14 mouse cellular contexts compared by ENCODE assay signal in the genomic region with DNA sequence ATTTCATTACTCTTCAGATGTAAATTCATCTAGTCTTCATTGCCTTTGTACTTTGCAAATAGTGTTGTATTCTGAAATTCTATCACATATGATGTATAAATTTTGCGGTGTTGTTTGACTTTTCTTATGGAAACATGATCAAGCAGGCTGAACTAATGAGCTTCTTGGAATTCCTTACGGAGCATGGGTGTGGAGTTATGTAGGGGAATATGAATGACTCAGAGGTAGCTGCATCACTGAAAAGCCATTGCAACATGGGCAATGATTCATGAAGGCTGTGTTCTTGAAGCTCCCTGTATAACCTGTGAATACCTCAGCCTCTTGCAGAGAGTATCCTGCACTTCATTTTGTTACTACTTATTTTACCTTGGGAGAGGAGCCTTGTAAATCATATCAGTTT. TPM values are rescaled to one million over a fixed set of nuclear protein-coding genes. Genes with fewer than 3 reads are reported as not detected.
"Had no signal": no experiment of that assay in that cellular context is flagged by ENCODE, and none has a peak within 500 bp of the region (broad histone marks: within the 10 kb centered on the region; RNA-seq: fewer than 3 reads in every experiment).

No protein-coding gene starts in this region.

- H3K27ac ChIP-seq: left cerebral cortex, adult 2 months; limb, embryonic 10.5 days; liver, embryonic 15.5 days; midbrain, embryonic 13.5 days; neural tube, embryonic 15.5 days had no signal

- DNase-seq: kidney, postnatal 14 days; lung, adult 2 months; lung, postnatal 36 days; right cerebral cortex, adult 18-20 months; right cerebral cortex, postnatal 25 days; thymus, adult 18-20 months; thymus, postnatal 25 days had no signal

- H3K9me3 ChIP-seq: limb, embryonic 10.5 days; liver, embryonic 15.5 days; midbrain, embryonic 13.5 days; neural tube, embryonic 15.5 days had no signal

- H3K36me3 ChIP-seq: liver, embryonic 15.5 days had no signal

- H3K9ac ChIP-seq: liver, embryonic 15.5 days; midbrain, embryonic 13.5 days; neural tube, embryonic 15.5 days had no signal

- H3K4me1 ChIP-seq: limb, embryonic 10.5 days had no signal

- H3K27me3 ChIP-seq: liver, embryonic 15.5 days; midbrain, embryonic 13.5 days; neural tube, embryonic 15.5 days had no signal

- ATAC-seq: lung, postnatal 0 days; midbrain, embryonic 13.5 days had no signal

- H3K4me3 ChIP-seq: left cerebral cortex, adult 2 months; limb, embryonic 10.5 days; liver, embryonic 15.5 days; midbrain, embryonic 13.5 days; neural tube, embryonic 15.5 days had no signal

- H3K4me2 ChIP-seq: liver, embryonic 11.5 days; liver, embryonic 15.5 days; midbrain, embryonic 13.5 days; neural tube, embryonic 15.5 days had no signal

RNA-seq across cellular contexts. Expression of a gene that starts 45.2 kb away (rescaled TPM):
- polyA plus RNA-seq: lung, adult 2 months had no signal
